Mouse (Mus musculus): Measurements from ENCODE around the gene Gm47959. TPM values are rescaled to one million over a fixed set of nuclear protein-coding genes. Genes with fewer than 3 reads are reported as not detected.

Gm47959 gene
- total RNA-seq, 2 experiments from 2014 or later = not detected

- DNase-seq (ENCODE audit: low spot score in 2 of 2) = no peak
- intact Hi-C loops (cut with DNase I) = no loop called here
Observed at GRCm38 (mm10) chr1:83016556-83016955, 16.2 kb downstream of the Gm47959 start.

GRCm38 (mm10) chr1:83031950-83032349, 31.6 kb downstream of the Gm47959 start:
- intact Hi-C loops (cut with DNase I) = no loop called here
- DNase-seq (ENCODE audit: low spot score in 2 of 2) = no peak

GRCm38 (mm10) chr1:83032508-83032907, 32.2 kb downstream of the Gm47959 start:
- DNase-seq (ENCODE audit: low spot score in 2 of 2) = no peak
- intact Hi-C loops (cut with DNase I) = no loop called here

GRCm38 (mm10) chr1:83034509-83034908, 34.2 kb downstream of the Gm47959 start:
- DNase-seq (ENCODE audit: low spot score in 2 of 2) = no peak
- intact Hi-C loops (cut with DNase I) = no loop called here

- intact Hi-C loops (cut with DNase I) = no loop called here
- no peak for DNase-seq (ENCODE audit: low spot score in 2 of 2)
Observed at GRCm38 (mm10) chr1:83036892-83037667, 36.7 kb downstream of the Gm47959 start.

GRCm38 (mm10) chr1:83038109-83038672, 37.8 kb downstream of the Gm47959 start, which contains the start of gene Slc19a3:
Slc19a3 (minus strand) TSS chr1:83038448.
- peak; percentile 32 to 59 for DNase-seq (ENCODE audit: low spot score in 2 of 2)
- intact Hi-C loops (cut with DNase I) = no loop called here

GRCm38 (mm10) chr1:83039080-83039479, 38.7 kb downstream of the Gm47959 start:
- DNase-seq (ENCODE audit: low spot score in 2 of 2) = no peak
- intact Hi-C loops (cut with DNase I) = no loop called here

GRCm38 (mm10) chr1:83042380-83042779, 42.0 kb downstream of the Gm47959 start, which contains the start of gene Krtap28-10:
Krtap28-10 (minus strand) TSS chr1:83042480.
- DNase-seq (ENCODE audit: low spot score in 2 of 2) = no peak
- intact Hi-C loops (cut with DNase I) = no loop called here

- intact Hi-C loops (cut with DNase I) = no loop called here
- no peak for DNase-seq (ENCODE audit: low spot score in 2 of 2)
Observed at GRCm38 (mm10) chr1:83044882-83045427, 44.6 kb downstream of the Gm47959 start, which contains the start of gene Gm47969. Gm47969 (plus strand) TSS chr1:83044932.

Other genes with a start within 250 kb of the Gm47959 start
- not detected for gene Tm4sf20, start 232.1 kb upstream of the Gm47959 start, total RNA-seq (2021)
- not detected for gene Gm47791, start 229.3 kb upstream of the Gm47959 start, total RNA-seq (2021)
- 10 to 100 TPM; 81.8 to 88.6 TPM for gene Agfg1, start 161.1 kb upstream of the Gm47959 start, total RNA-seq (2021)
- 1 to 10 TPM in 1 of 2 experiments, under 1 TPM in 1; 0.87 to 1.2 TPM for gene A030005L19Rik, start 87.2 kb upstream of the Gm47959 start, total RNA-seq (2021)
- gene A030014E15Rik, start 75.6 kb upstream of the Gm47959 start, total RNA-seq (2021) = not detected
- gene Gm6217, start 69.1 kb upstream of the Gm47959 start, total RNA-seq (2021) = not detected
- not detected for gene A030003K21Rik, start 57.2 kb upstream of the Gm47959 start, total RNA-seq (2021)
- not detected for gene Gm7544, start 44.5 kb upstream of the Gm47959 start, total RNA-seq (2021)
- gene Gm47955, start 40.3 kb upstream of the Gm47959 start, total RNA-seq (2021) = not detected
- 1 to 10 TPM; 2.8 to 2.9 TPM for gene Slc19a3, start 37.9 kb downstream of the Gm47959 start, total RNA-seq (2021)
- gene Krtap28-10, start 41.9 kb downstream of the Gm47959 start, total RNA-seq (2021) = not detected
- gene Gm47969, start 44.4 kb downstream of the Gm47959 start, total RNA-seq (2021) = not detected
- not detected for gene A030005K14Rik, start 58.8 kb downstream of the Gm47959 start, total RNA-seq (2021)
- gene Krtap28-13, start 60.4 kb downstream of the Gm47959 start, total RNA-seq (2021) = not detected
- gene Ccl20, start 116.2 kb downstream of the Gm47959 start, total RNA-seq (2021) = not detected
- gene Daw1, start 159.2 kb downstream of the Gm47959 start, total RNA-seq (2021) = under 1 TPM; 0.32 to 0.39 TPM